Mouse (Mus musculus) liver, postnatal 0 days (tissue): ENCODE measurements at regions not wholly inside any gene's neighbourhood (a gene's known extent, or its start where the extent isn't known, plus 50 kb on each side); places are given as distances from the start of the nearest gene placed in this dataset.

Experiments
- CTCF ChIP-seq: sonication (generic); IDR thresholded peaks from 2 replicates; pipeline ENCODE4 v1.5.1; 2016; ENCODE audit warnings: antibody characterized with exemption, low read depth
- EP300 ChIP-seq: IDR thresholded peaks from 2 replicates; pipeline ENCODE4 v1.6.1; 2016; ENCODE audit warnings: antibody characterized with exemption, low read depth, mild to moderate bottlenecking

DNA sequence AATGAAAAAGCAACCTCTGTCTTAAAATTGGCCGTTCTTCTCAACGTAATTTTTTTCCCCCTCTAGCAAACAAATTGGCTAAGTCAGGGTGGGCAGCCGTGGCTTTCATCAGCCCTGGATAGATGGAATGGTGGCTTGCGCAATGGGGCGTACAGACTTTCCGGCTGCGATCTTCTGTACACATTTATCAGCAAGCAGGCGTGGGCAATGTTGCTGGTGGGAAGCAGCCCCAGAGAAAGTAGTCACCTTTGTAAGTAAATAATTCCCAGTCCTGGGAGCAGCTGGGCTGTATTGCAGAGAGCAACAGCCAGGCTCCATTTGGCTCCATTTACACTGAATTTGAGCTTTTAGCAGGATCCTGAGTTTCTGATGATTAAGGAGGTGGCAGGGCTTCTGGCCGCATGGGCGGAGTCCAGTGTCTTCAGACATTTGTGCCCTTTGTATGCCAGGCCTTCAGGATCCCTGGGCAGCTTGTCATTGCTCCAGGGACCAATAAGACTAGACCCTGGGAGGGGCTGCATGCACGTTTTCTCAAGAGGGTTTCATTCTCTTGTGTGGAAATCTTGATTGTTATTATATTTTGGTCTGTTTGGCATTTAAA is 187.9 kb downstream of the Stim2 start:
- TF ChIP-seq EP300 (no peak), CTCF (no peak)
